Mouse (Mus musculus): ENCODE measurements around the gene Exoc2. TPM values are rescaled to one million over a fixed set of nuclear protein-coding genes. Genes with fewer than 3 reads are reported as not detected.

The Exoc2 gene
- 26.7 and 28.9 TPM in 2 replicates for polyA plus RNA-seq (2012; rRNA removed)

- DNase-seq (ENCODE audit: extremely low spot score in 1 of 2, low spot score in 1 of 2): peak; percentile 31 to 84
Measured at GRCm38 (mm10) chr13:30973501-30974246, at the start of gene Exoc2, which contains the start of gene Gm5447. TSS of gene Exoc2 (minus strand) at chr13:30974093. TSS of gene Gm5447 (plus strand) at chr13:30974204.

- no peak for DNase-seq (ENCODE audit: extremely low spot score in 1 of 2, low spot score in 1 of 2)
Measured at GRCm38 (mm10) chr13:31023664-31024063, 49.8 kb upstream of the Exoc2 start.

- no peak for DNase-seq (ENCODE audit: extremely low spot score in 1 of 2, low spot score in 1 of 2)
Measured at GRCm38 (mm10) chr13:31021927-31022326, 48.0 kb upstream of the Exoc2 start.

- no peak for DNase-seq (ENCODE audit: extremely low spot score in 1 of 2, low spot score in 1 of 2)
Measured at GRCm38 (mm10) chr13:31021514-31021913, 47.6 kb upstream of the Exoc2 start.

GRCm38 (mm10) chr13:31017545-31017944 is 43.7 kb upstream of the Exoc2 start:
- DNase-seq (ENCODE audit: extremely low spot score in 1 of 2, low spot score in 1 of 2): no peak

GRCm38 (mm10) chr13:31004995-31005394 is 31.1 kb upstream of the Exoc2 start:
- DNase-seq (ENCODE audit: extremely low spot score in 1 of 2, low spot score in 1 of 2): no peak

GRCm38 (mm10) chr13:31004458-31004857 is 30.6 kb upstream of the Exoc2 start:
- no peak for DNase-seq (ENCODE audit: extremely low spot score in 1 of 2, low spot score in 1 of 2)

GRCm38 (mm10) chr13:30999799-31000198 is 25.9 kb upstream of the Exoc2 start:
- DNase-seq (ENCODE audit: extremely low spot score in 1 of 2, low spot score in 1 of 2): no peak

- DNase-seq (ENCODE audit: extremely low spot score in 1 of 2, low spot score in 1 of 2): no peak
Measured at GRCm38 (mm10) chr13:30997526-30998253, 23.8 kb upstream of the Exoc2 start.

GRCm38 (mm10) chr13:30994249-30994858 is 20.5 kb upstream of the Exoc2 start:
- no peak for DNase-seq (ENCODE audit: extremely low spot score in 1 of 2, low spot score in 1 of 2)

- peak in 1 of 2 experiments; percentile 85 for DNase-seq (ENCODE audit: extremely low spot score in 1 of 2, low spot score in 1 of 2)
Measured at GRCm38 (mm10) chr13:30993819-30994218, 19.9 kb upstream of the Exoc2 start.

- DNase-seq (ENCODE audit: extremely low spot score in 1 of 2, low spot score in 1 of 2): no peak
Measured at GRCm38 (mm10) chr13:30990233-30990632, 16.3 kb upstream of the Exoc2 start.

GRCm38 (mm10) chr13:30989710-30990109 is 15.8 kb upstream of the Exoc2 start:
- DNase-seq (ENCODE audit: extremely low spot score in 1 of 2, low spot score in 1 of 2): no peak

GRCm38 (mm10) chr13:30987686-30988085 is 13.8 kb upstream of the Exoc2 start:
- DNase-seq (ENCODE audit: extremely low spot score in 1 of 2, low spot score in 1 of 2): no peak

- no peak for DNase-seq (ENCODE audit: extremely low spot score in 1 of 2, low spot score in 1 of 2)
Measured at GRCm38 (mm10) chr13:30986934-30987455, 13.1 kb upstream of the Exoc2 start.

- DNase-seq (ENCODE audit: extremely low spot score in 1 of 2, low spot score in 1 of 2): peak in 1 of 2 experiments; percentile 46
Measured at GRCm38 (mm10) chr13:30985598-30986466, 11.9 kb upstream of the Exoc2 start.

GRCm38 (mm10) chr13:30985275-30985597 is 11.3 kb upstream of the Exoc2 start:
- DNase-seq (ENCODE audit: extremely low spot score in 1 of 2, low spot score in 1 of 2): no peak

- peak in 1 of 2 experiments; percentile 36 for DNase-seq (ENCODE audit: extremely low spot score in 1 of 2, low spot score in 1 of 2)
Measured at GRCm38 (mm10) chr13:30981666-30982065, 7.8 kb upstream of the Exoc2 start.

GRCm38 (mm10) chr13:30978224-30978623 is 4.3 kb upstream of the Exoc2 start:
- DNase-seq (ENCODE audit: extremely low spot score in 1 of 2, low spot score in 1 of 2): peak; percentile 37 to 51

- no peak for DNase-seq (ENCODE audit: extremely low spot score in 1 of 2, low spot score in 1 of 2)
Measured at GRCm38 (mm10) chr13:30976536-30977084, 2.7 kb upstream of the Exoc2 start.

Data from frontal cortex, adult 2 months (tissue).